Mouse (Mus musculus) urinary bladder, postnatal 14 days (tissue): ENCODE measurements around the gene Gm10300.

Source experiments
- DNase-seq: peaks from one replicate; pipeline ENCODE4 v3.0.0; 2021; ENCODE audit warnings: low spot score

Gene Gm10300

DNA sequence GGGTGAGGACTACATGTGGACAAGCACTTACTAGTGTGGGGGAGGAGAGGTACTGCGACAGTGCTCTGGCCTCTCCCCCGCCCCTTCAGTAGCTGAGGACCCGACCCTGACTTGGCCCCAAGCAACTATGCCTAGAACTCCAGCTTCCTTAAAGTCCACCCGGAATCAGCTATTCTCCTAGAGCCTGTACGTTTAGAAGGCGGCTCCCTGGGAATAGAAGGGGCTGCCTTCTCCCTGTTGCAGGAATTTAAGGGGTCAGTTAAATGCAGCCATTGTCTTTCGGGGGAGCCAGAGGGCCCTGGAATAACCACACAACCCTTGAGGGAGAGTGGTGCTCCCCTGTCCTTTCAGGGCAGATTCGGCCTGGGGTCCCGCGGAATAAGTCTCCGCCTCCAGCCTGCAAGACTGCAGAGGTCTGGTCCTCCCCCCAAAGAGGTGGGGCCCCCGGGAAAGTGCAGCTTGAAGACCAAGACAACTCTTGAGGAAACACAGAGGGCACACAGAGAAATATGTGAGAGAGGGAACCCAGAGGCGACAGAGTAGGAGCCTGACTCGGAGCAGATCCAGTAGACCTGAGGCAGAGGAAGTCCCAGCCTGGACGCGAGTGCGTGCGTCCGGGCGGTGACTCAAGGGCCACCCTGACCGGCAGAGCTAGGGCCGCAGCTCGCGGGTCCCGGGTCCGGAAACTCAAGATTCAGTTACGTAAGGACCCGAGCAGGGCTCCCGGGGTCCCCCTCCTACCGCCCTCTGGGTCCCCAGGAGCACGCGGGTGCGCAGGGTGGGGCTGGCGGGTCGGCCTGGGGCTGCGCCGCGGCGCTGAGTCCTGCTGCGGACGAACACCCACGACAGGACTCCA lies at the start of gene Gm10300:
TSS of gene Gm10300 (plus strand) at position 621 of the 856 bp plus-strand sequence.
- DNase-seq, result peak; percentile 46

DNA sequence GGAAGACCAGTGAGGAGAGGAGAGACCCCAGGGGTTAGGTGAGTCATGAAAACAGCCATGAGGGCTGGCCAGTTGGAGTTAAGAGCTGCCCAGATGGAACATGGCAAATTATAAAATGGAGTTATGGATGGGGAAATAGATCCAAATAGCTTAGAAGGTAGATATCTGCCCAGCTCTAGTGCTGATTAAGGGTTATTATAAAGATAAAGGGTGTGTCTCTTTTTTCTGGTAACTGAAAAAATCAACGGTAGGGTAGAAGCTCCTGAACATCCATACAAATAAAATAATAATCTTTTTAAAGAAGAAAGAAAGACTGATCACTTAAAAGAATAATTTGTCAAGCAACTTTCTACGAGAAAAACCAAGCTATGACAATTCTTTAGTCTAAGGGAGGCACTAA lies 49.2 kb upstream of the Gm10300 start:
- no peak for DNase-seq

DNA sequence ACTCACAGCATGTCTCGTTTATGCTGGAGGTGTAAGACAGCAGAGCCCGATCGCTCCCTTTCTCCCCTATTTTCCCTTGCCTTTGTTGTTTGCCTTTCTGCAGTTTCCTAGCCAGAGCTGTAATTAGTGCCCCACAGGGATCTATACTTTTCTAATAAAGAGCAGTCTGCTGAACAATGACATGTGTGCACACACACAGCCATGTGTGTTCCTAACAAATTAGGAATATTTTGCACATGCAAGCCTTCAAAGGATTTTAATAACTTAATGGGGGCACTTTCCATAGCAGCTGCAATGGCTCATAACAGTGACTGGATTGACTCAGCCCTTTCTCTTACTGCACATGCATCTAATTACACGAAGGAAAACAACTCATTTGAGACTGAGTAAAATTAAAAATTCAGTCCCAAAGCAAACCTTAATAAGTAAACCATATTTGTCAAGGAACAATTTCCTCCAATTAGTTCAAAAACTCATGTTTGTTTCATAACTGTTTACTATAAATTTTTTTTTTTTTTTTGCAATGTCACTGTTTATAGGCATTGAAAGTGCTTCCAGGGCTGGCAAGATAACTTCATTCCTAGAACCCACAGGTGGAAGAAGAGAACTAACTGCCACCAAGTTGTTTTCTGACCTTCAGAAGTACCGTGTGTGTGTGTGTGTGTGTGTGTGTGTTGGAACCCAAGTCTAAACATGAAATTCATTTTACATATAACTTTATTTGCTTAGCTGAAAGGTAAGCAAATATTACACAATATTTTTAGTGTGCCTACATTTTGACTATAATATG lies 48.6 kb upstream of the Gm10300 start:
- DNase-seq, result no peak

DNA sequence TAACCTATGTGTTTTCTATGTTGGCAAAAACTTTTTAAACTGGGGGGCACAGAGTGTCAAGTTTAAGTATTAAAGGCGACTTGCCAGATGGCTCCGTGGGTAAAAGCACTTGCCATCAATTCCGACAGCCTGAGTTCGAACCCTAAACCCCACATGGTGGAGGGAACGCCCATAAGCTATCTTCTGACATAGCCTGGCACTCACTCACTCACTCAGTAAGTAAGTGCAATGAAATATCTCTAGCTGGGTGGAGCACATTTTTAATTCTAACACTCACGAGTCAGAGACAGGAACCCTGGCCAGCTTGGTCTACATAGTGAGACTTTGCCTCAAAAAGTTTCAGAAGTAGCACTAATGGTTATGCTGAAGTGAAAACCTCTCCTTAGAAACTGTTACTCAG lies 47.3 kb upstream of the Gm10300 start:
- no peak for DNase-seq

DNA sequence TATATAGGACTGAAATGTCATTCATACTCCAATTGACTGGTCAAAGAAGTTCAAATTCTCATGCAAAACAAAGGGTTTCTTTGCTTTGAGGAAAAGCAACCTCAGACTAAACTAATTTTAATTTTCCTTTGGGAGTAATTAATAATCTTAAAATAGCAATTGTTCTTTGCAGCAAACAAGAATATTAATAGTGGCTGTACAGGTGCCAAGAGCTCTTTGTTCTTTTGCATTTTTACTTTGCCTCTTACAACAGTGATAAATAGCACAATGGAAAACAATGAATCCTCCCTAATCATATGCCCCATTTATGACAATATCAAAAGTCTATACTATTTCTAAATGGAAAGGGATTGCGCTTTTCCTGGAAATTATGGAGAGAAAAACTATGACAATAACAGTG lies 46.7 kb upstream of the Gm10300 start:
- no peak for DNase-seq

DNA sequence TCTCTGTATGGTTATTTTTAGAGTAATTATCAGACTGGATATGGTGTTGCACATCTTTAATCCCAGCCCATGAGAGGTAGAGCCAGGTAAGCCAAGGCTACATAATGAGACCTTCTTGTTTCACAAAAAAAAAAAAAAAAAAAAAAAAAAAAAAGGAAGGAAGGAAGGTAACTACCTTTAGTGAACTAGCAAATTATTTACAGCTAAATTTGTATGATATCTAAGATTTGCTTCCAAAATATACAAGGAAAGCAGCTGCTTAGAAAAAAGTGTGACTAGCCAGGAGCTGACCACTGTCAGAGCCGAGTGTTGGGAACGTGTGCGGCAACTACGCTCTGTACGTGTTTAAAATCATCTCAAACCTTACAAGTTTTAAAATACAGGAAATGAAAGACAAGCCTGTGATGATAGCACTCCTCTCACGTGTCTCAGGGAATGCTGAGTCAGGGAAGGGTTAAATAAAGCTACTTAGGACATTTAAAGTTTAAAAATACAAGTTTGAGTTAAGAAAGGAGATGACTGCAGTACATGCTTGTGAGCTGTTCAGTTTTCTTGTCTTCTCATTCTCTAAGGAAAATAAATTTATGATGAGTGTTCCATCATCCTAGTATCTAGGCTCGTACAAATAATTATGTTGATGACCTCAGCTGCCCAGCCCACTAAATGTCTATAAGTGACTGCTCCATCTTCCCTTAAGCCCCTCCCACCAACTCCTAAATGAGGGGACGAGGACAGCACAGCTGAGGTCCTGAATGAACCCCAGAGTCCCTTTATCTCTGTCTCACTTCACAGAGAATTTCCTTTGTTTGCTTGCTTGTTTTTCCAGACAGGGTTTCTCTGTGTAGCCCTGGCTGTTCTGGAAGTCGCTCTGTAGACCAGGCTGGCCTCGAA lies 44.4 kb upstream of the Gm10300 start:
- no peak for DNase-seq

DNA sequence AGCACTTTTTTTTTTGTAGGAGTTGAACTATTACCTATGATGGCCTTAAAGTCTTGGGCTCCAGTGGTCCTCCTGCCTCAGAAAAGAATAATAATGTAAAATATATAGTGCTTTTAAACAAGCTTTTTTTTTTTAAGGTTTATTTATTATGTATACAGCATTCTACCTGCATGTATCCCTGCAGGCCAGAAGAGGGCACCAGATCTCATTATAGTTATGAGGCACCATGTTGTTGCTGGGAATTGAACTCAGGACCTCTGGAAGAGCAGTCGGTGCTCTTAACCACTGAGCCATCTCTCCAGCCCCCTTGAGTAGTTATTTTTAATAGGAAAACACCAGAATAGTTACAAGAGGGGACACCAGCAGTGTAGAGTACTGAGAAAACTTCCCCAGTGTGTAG lies 41.3 kb upstream of the Gm10300 start:
- no peak for DNase-seq

DNA sequence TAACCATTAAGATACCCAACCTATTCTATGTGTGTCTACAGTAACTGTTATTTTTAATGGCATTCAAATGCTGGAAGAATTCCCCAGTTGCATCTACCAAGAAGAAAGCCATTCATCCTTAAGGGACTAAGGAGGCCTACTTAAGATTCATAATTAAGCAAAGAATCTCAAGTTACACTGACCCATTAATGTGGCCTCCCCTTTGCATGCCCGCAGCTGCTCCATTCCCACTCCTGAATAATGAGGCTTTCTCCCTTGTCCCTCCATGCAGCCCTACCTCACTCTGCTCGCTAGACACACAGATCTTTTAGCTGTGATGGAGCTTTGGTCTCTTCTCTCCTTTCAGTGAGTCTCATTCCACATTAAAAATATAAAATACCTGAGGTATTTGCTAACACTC lies 40.3 kb upstream of the Gm10300 start:
- no peak for DNase-seq

DNA sequence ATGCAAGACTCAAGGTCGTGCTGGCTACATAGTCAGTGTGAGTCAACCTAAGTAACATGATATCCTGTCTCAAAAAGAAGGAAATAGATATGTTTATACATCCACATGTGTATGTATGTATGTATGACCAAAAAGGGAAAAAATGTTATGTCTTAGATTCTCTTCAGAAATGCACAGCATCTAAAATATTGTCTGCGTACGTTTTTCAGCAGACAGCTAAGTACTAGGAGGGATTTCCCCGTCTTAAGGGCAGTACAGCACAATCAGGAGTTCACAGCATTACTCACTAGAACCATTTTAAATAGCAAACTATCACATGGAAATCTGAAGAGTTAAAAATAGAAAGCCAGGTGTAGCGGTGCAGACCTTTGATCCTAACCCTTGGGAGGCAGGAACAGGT lies 37.4 kb upstream of the Gm10300 start:
- DNase-seq, result no peak

DNA sequence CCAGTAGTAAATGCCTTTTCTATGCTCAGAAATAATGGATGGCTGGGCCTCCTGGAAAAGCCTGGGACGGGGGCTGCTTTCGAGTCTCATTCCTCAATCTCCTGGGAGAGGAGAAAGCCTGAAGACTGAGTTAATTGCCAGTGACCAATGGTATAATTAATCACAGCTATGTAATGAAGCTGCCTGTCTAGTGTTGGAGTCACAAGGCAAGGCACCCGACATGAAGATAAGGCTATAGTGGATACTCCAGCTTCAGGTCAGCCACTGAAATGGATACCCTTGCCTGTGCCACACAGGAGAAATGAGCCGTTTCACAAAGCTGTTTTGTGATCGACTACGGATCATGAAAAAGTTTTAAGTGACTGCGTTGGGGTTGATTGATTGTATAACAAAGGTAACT lies 36.5 kb upstream of the Gm10300 start:
- DNase-seq, result no peak

DNA sequence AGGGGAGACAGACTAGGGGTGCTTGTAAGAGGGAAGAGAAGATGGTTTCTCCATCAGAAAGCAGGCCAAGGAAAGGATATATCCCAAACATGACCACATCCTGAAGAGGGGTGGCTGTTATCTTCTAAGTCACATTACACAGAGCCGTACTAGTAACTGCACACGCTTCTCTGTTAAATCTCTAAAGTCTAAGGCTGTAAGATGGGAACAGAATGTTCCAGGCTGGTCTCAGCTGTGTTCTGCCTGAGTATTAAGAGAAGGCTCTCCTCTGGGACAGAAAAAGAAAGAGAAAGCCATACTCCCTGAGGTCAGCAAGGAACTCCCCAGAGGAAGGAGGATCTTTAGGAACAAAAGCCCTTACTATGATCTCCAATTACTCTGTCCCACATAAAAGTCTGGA lies 35.7 kb upstream of the Gm10300 start:
- DNase-seq, result no peak

DNA sequence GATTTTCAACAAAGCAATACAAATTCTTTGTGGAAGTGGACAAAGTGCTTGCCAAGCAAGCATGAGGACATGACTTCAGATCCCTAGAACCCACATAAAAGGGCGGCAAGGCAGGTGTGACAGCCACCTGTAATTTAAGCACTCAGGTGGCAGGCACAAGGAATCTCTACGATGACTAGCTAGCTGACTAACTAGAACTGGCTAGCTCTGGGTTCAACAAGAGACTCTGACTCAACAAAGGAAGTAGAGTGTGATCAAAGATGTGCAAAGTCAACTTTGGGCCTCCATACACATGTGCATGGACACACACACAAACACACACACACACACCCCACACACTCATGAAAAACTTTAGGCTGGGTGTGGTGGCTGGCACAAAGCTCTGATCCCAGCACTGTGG lies 35.0 kb upstream of the Gm10300 start:
- DNase-seq, result no peak

DNA sequence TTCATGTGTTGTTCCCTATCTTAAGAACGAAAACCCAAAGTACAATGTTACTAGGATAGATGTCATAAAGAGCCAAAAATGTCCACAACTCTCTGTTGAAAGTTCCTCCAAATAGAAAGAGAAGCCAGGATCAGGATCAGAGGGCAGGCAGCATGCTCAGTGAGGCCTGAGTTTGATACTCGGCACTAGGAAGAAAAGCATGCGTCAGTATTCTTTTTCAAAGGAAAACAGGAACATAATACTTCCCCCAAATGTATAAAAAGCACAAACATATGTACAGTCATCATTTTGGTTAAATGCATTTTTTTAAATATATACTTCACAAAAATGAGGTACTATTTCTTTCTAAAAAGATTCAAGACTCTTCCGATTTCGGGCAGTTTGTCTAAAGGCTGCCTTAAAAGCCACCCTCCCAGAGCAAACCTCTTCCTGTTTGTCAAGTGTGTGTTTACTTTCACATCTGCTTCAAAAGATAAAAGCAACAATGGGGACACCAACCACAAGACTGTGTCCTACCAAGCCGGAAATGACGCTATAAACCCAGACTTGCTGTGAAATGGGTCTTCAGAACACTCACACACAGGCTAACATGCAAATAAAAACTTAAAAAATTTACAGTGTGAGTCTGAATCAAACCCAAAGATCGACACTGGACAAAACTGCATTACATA lies 34.4 kb upstream of the Gm10300 start:
- no peak for DNase-seq

DNA sequence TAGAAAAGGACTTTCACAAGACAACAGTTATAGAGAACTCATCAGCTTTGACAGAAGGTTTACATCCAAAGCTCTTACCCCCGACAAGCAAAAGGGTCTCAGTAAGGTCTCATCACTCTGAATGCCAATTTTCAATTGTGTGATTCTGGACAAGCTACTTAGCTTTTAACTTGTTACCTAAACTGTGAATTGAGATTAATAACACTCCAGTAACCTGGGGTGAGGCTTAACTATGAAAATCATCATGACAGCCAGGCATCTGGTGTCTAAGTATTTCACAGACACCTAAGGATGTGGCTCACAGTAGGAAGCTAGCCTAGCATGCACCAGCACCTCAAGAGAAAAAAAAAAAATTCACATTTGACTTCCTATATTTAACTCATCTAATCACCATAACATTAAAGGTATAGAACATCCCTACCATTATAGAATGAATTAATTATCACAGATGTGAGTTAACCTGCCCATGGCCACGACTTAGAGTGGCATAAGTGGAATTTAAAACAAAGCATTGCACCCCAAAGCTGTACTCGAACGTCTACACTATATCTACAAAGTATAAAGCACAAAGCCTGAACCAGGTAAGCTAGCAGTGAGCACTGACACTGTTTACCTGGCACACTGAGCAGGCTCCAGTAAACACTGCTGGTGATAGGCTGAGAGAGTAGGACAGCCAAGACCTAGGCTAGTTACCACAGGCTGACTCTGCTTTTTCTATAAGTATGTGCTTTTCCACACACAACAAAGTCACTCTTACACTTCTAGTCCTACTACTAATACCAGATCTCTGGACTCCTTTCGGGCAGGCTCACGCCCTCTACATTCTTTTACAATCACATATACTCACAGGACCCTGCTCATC lies 32.8 kb upstream of the Gm10300 start:
- no peak for DNase-seq

DNA sequence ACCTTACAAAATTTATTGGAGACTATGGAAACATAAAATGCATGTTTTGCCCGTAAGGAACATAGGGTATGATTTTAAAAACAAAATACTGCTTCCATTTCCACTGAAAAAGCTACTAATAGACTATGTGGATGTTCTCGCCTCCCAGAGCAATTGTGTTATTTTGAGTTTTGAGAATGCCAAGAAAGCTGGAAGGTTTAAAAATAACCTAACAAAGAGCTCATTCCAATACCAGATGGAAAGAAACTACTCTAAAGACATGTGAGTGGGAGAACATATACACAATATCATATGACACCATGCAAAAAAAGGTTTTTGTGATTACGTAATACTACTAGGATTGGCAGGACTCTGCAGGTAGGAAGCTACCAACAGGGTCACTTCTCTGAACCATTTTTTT lies 30.8 kb upstream of the Gm10300 start:
- no peak for DNase-seq

DNA sequence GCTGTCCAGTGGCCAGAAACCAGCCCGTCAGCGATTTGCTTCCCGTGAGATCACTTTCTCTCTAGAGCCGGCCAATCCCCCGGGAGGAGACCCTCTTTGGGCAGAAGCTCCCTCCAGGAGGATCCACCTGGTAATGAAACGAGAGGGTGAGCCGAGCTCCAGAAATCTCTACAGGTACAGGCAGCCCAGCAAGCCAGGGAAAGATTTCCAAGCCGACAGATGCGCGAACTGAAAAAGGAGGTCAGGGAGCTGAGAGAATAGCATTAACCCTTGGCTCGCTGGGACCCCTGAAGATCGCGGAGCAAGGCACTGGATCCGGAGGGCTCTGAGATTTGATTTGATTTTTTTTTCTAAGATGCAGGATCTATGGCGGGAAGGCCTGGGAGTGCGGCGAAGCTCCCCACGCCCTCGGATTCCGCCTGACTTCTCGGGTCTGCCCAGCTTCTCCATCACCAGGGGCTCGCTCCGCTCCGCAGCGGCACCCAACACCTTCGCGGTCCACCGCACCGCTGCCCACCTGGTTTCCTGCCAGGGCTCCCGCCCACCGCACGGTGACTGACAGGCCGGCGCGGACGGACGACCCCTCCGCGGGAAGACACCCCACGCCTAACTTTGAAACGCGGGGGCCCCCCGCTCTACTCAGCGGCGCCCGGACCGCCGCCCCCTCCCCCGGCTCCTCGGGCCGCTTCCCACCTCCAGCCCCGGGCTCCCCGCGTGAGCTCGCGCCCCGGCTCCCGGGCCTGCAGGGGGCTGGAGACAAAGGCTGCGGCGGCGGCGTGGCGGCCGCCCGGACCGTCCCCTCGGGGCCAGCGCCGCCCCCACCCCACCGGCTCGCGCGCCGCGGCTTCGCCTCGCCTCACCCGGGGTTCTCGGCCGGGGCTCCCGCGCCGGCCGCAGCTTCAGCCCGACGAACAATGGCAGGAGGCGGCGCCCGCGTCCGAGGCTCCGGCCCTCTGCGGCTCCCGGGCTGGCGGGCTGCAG lies 26.2 kb upstream of the Gm10300 start:
- DNase-seq, result peak; percentile 35

DNA sequence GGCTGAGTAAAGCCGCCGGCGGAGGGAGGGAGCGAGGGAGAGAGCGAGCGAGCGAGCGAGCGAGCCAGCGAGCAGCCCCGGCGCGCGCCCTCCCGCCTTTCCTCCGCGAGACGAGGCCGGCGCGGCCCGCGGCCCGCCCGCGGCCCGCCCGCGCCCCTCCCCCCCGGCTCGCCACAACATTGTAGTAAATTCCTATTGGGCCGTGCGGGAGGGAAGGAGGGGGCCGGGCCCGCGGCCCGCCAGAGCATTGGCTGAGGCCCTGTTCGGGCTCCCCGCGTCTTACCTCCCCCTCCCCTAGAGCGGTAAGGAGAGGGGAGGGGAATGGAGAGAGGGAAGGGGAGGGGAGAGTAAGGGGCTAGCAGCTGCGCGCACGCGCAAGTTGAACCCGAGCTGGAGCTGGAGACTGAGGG lies 25.5 kb upstream of the Gm10300 start:
- DNase-seq, result peak; percentile 88

DNA sequence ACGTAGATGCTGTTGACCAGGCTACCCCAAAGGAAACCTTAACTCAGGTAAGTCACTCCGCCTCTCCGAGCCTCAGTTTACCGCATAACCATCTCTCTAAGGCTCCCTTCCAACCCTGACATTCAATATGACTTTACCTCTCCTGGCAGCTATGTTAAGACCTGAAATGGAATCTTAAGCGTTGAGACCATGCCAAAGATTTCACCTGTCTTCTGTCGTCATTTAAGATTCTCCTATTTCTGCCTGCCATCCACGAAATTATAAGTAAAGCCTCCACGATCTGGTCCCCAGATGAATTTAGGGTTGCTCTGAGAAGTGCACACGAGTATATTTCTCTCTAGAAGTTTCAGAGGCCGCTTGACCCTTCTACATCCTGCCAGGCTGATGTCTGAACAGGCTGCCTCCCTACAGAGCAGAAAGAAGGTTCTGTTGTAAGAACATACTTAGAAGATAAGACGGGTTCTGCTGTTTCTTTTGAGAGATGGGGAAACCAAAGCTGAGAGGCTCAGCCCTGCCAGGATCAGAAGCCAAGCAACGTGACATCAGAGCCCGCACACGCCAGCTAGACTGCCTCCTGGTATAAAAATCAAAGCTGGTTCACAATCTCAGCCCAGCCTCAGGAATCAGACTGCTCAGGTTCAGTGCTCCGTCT lies 24.8 kb upstream of the Gm10300 start:
- DNase-seq, result no peak
